ENCODE assay signal across 9 mouse cellular contexts in the genomic region with DNA sequence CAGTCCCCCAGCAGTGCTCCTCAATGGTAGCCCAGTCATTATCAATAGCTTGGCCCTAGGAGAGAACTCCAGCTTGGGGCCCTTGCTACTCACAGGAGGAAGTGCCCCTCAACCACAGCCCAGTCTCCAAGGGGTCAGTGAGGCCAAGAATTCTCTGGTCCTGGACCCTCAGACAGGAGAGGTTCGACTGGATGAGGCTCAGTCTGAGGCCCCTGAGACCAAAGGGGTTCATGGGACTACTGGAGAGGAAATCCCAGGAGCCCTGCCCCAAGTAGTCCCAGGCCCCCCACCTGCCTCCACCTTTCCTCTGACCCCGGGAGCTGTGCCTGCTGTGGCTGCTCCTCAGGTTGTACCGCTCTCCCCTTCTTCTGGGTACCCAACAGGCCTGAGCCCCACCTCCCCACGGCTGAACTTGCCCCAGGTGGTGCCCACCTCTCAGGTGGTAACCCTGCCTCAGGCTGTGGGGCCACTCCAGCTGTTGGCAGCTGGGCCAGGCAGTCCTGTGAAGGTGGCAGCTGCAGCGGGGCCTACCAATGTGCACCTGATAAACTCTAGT. TPM values are rescaled to one million over a fixed set of nuclear protein-coding genes. Genes with fewer than 3 reads are reported as not detected.
DNase-seq lines count a peak whose midpoint lies in the region; ATAC-seq and TF ChIP-seq lines count a peak whose summit lies in the region.
"Had no signal": no experiment of that assay in that cellular context is flagged by ENCODE, and none has a peak within 500 bp of the region (broad histone marks: within the 10 kb centered on the region; RNA-seq: fewer than 3 reads in every experiment).

No protein-coding gene starts in this region.

- no peak for TF ChIP-seq CTCF in hindbrain, postnatal 0 days (IDR thresholded peaks at IDR 0.05; ENCODE audit: low read depth)

- H3K9ac ChIP-seq in heart, embryonic 15.5 days, result peak overlapping the region; percentile 93
- peak overlapping the region; percentile 98 for H3K9ac ChIP-seq in embryonic facial prominence, embryonic 13.5 days
- peak overlapping the region; percentile 7; the same call in 1 of the 2 replicates for H3K9ac ChIP-seq in hindbrain, postnatal 0 days (replicated peaks; ENCODE audit: low read length)
- H3K9ac ChIP-seq in midbrain, embryonic 15.5 days, result no peak overlapping the region

- H3K27me3 ChIP-seq in heart, embryonic 15.5 days, result no peaks in the 10 kb centered on the region
- H3K27me3 ChIP-seq in embryonic facial prominence, embryonic 13.5 days, result peaks cover 1% of the 10 kb centered on the region; the same call in 1 of the 2 replicates
- peaks cover 5% of the 10 kb centered on the region; the same call in 1 of the 2 replicates for H3K27me3 ChIP-seq in hindbrain, postnatal 0 days (ENCODE audit: insufficient read depth, low read length)
- peaks cover 17% of the 10 kb centered on the region for H3K27me3 ChIP-seq in midbrain, embryonic 15.5 days (replicated peaks)

- H3K4me1 ChIP-seq in heart, embryonic 15.5 days (replicated peaks), result peaks cover 44% of the 10 kb centered on the region
- peaks cover 46% of the 10 kb centered on the region for H3K4me1 ChIP-seq in embryonic facial prominence, embryonic 13.5 days
- 0 out of 2 replicates have a peak, but pooled peaks cover 4% of the 10 kb centered on the region for H3K4me1 ChIP-seq in hindbrain, postnatal 0 days (ENCODE audit: insufficient read depth, low read length)
- peaks cover 46% of the 10 kb centered on the region for H3K4me1 ChIP-seq in midbrain, embryonic 15.5 days

- WGBS in heart, embryonic 15.5 days, result 55% methylated on average over 5 of the region's 5 CpGs
- 46% methylated on average over 5 of the region's 5 CpGs for WGBS in embryonic facial prominence, embryonic 13.5 days
- 54% methylated on average over 5 of the region's 5 CpGs for WGBS in hindbrain, postnatal 0 days
- 56% methylated on average over 5 of the region's 5 CpGs for WGBS in midbrain, embryonic 15.5 days

- peak overlapping the region; percentile 96 for H3K4me2 ChIP-seq in heart, embryonic 15.5 days
- peak overlapping the region; percentile 91 for H3K4me2 ChIP-seq in embryonic facial prominence, embryonic 13.5 days
- peak overlapping the region; percentile 94 for H3K4me2 ChIP-seq in hindbrain, postnatal 0 days (ENCODE audit: low read depth, low read length)
- peak overlapping the region; percentile 96 for H3K4me2 ChIP-seq in midbrain, embryonic 15.5 days

- no peaks in the 10 kb centered on the region for H3K9me3 ChIP-seq in heart, embryonic 15.5 days (replicated peaks)
- no peaks in the 10 kb centered on the region for H3K9me3 ChIP-seq in embryonic facial prominence, embryonic 13.5 days
- H3K9me3 ChIP-seq in hindbrain, postnatal 0 days (ENCODE audit: low read length), result no peaks in the 10 kb centered on the region
- H3K9me3 ChIP-seq in midbrain, embryonic 15.5 days, result no peaks in the 10 kb centered on the region

- DNase-seq in heart, adult 18-20 months, result no peak
- DNase-seq in hindbrain, postnatal 0 days (ENCODE audit: low spot score), result no peak
- DNase-seq in layer of hippocampus, postnatal 25 days (ENCODE audit: extremely low spot score in 1 of 2, low spot score in 1 of 2), result no peak
- DNase-seq in gastrocnemius, postnatal 10 days, result no peak
- DNase-seq in layer of hippocampus, postnatal 36 days, result no peak
- DNase-seq: lung, adult 2 months had no signal

- ATAC-seq in heart, embryonic 15.5 days (replicated peaks; ENCODE audit: insufficient number of reproducible peaks, insufficient read depth, low FRiP score, low read depth), result no peak
- no peak for ATAC-seq in embryonic facial prominence, embryonic 13.5 days (ENCODE audit: insufficient number of reproducible peaks, insufficient read depth, low FRiP score, low TSS enrichment, low read depth)
- no peak for ATAC-seq in hindbrain, postnatal 0 days
- no peak for ATAC-seq in midbrain, embryonic 15.5 days (replicated peaks)

- peak overlapping the region; percentile 97 for H3K27ac ChIP-seq in heart, embryonic 15.5 days
- peak overlapping the region; percentile 99 for H3K27ac ChIP-seq in embryonic facial prominence, embryonic 13.5 days
- H3K27ac ChIP-seq in hindbrain, postnatal 0 days, result no peak overlapping the region
- no peak overlapping the region for H3K27ac ChIP-seq in midbrain, embryonic 15.5 days

- peaks cover 7% of the 10 kb centered on the region; the same call in 1 of the 2 replicates for H3K36me3 ChIP-seq in heart, embryonic 15.5 days
- peaks cover 13% of the 10 kb centered on the region for H3K36me3 ChIP-seq in embryonic facial prominence, embryonic 13.5 days
- peaks cover 3% of the 10 kb centered on the region; the same call in 1 of the 2 replicates for H3K36me3 ChIP-seq in hindbrain, postnatal 0 days (ENCODE audit: insufficient read depth, low read length)
- peaks cover 3% of the 10 kb centered on the region; the same call in 1 of the 2 replicates for H3K36me3 ChIP-seq in midbrain, embryonic 15.5 days (replicated peaks)

- H3K4me3 ChIP-seq in heart, embryonic 15.5 days, result peak overlapping the region; percentile 85
- H3K4me3 ChIP-seq in embryonic facial prominence, embryonic 13.5 days, result peak overlapping the region; percentile 85
- peak overlapping the region; percentile 49 for H3K4me3 ChIP-seq in hindbrain, postnatal 0 days (ENCODE audit: low read length)
- H3K4me3 ChIP-seq in midbrain, embryonic 15.5 days, result peak overlapping the region; percentile 49; the same call in 1 of the 2 replicates

RNA-seq across cellular contexts. Expression of a gene that starts 2.1 kb away (rescaled TPM):
- polyA plus RNA-seq in heart, embryonic 15.5 days (2015; fragmentation: Nextera tagmentation; extraction: Ambion mirVana), result 4.9 and 6.7 TPM in 2 replicates
- 1 to 10 TPM; 5.6 to 6.8 TPM for total RNA-seq in heart, adult 18-20 months (2021)
- polyA plus RNA-seq in embryonic facial prominence, embryonic 13.5 days (2015; fragmentation: Nextera tagmentation; extraction: Ambion mirVana), result 14.7 and 15.3 TPM in 2 replicates
- total RNA-seq in hindbrain, postnatal 0 days (2014; rRNA removed), result 10.3 and 12.1 TPM in 2 replicates
- polyA plus RNA-seq in hindbrain, postnatal 0 days (2015; fragmentation: Nextera tagmentation; extraction: Ambion mirVana), result 1.4 and 1.5 TPM in 2 replicates
- polyA plus RNA-seq in midbrain, embryonic 15.5 days (2015; fragmentation: Nextera tagmentation; extraction: Ambion mirVana), result 2.1 and 2.2 TPM in 2 replicates
- total RNA-seq in layer of hippocampus, postnatal 25 days (2021), result 1 to 10 TPM; 1.8 to 2.6 TPM
- total RNA-seq in gastrocnemius, postnatal 10 days (2021), result 1 to 10 TPM; 5.3 to 7.8 TPM
- total RNA-seq in layer of hippocampus, postnatal 36 days (2021), result 1 to 10 TPM; 2.5 to 2.8 TPM

RNA-seq across cellular contexts. Expression of a gene that starts 12.8 kb away (rescaled TPM):
- 51.9 and 57.3 TPM in 2 replicates for polyA plus RNA-seq in heart, embryonic 15.5 days (2015; fragmentation: Nextera tagmentation; extraction: Ambion mirVana)
- total RNA-seq in heart, adult 18-20 months (2021), result 100 to 1,000 TPM; 503 to 516 TPM
- 13.1 and 16.8 TPM in 2 replicates for polyA plus RNA-seq in embryonic facial prominence, embryonic 13.5 days (2015; fragmentation: Nextera tagmentation; extraction: Ambion mirVana)
- 19.5 and 27.8 TPM in 2 replicates for total RNA-seq in hindbrain, postnatal 0 days (2014; rRNA removed)
- 4.8 and 5.6 TPM in 2 replicates for polyA plus RNA-seq in hindbrain, postnatal 0 days (2015; fragmentation: Nextera tagmentation; extraction: Ambion mirVana)
- polyA plus RNA-seq in midbrain, embryonic 15.5 days (2015; fragmentation: Nextera tagmentation; extraction: Ambion mirVana), result 10.8 and 13.9 TPM in 2 replicates
- 10 to 100 TPM; 26.7 to 39.3 TPM for total RNA-seq in layer of hippocampus, postnatal 25 days (2021)
- total RNA-seq in gastrocnemius, postnatal 10 days (2021), result 100 to 1,000 TPM; 256 to 267 TPM
- total RNA-seq in layer of hippocampus, postnatal 36 days (2021), result 10 to 100 TPM; 36.3 to 48.1 TPM

RNA-seq across cellular contexts. Expression of a gene that starts 20.5 kb away (rescaled TPM):
- 14.2 and 20.0 TPM in 2 replicates for polyA plus RNA-seq in heart, embryonic 15.5 days (2015; fragmentation: Nextera tagmentation; extraction: Ambion mirVana)
- total RNA-seq in heart, adult 18-20 months (2021), result 10 to 100 TPM; 44.6 to 46.6 TPM
- 16.4 and 17.6 TPM in 2 replicates for polyA plus RNA-seq in embryonic facial prominence, embryonic 13.5 days (2015; fragmentation: Nextera tagmentation; extraction: Ambion mirVana)
- total RNA-seq in hindbrain, postnatal 0 days (2014; rRNA removed), result 145 and 151 TPM in 2 replicates
- polyA plus RNA-seq in hindbrain, postnatal 0 days (2015; fragmentation: Nextera tagmentation; extraction: Ambion mirVana), result 28.9 and 30.9 TPM in 2 replicates
- 34.2 and 40.9 TPM in 2 replicates for polyA plus RNA-seq in midbrain, embryonic 15.5 days (2015; fragmentation: Nextera tagmentation; extraction: Ambion mirVana)
- 100 to 1,000 TPM; 151 to 152 TPM for total RNA-seq in layer of hippocampus, postnatal 25 days (2021)
- 10 to 100 TPM; 26.6 to 31.8 TPM for total RNA-seq in gastrocnemius, postnatal 10 days (2021)
- total RNA-seq in layer of hippocampus, postnatal 36 days (2021), result 100 to 1,000 TPM; 136 to 143 TPM

RNA-seq across cellular contexts. Expression of a gene that starts 21.7 kb away (rescaled TPM):
- 0.73 and 1.0 TPM in 2 replicates for polyA plus RNA-seq in heart, embryonic 15.5 days (2015; fragmentation: Nextera tagmentation; extraction: Ambion mirVana)
- total RNA-seq in heart, adult 18-20 months (2021), result not detected
- polyA plus RNA-seq in embryonic facial prominence, embryonic 13.5 days (2015; fragmentation: Nextera tagmentation; extraction: Ambion mirVana), result 3.5 and 4.4 TPM in 2 replicates
- total RNA-seq in hindbrain, postnatal 0 days (2014; rRNA removed), result 4.6 and 6.3 TPM in 2 replicates
- 7.7 and 7.9 TPM in 2 replicates for polyA plus RNA-seq in hindbrain, postnatal 0 days (2015; fragmentation: Nextera tagmentation; extraction: Ambion mirVana)
- polyA plus RNA-seq in midbrain, embryonic 15.5 days (2015; fragmentation: Nextera tagmentation; extraction: Ambion mirVana), result 6.9 and 7.3 TPM in 2 replicates
- total RNA-seq in layer of hippocampus, postnatal 25 days (2021), result under 1 TPM; 0.42 to 0.49 TPM
- under 1 TPM in 1 of 2 experiments, not detected in 1; 0.14 TPM for total RNA-seq in gastrocnemius, postnatal 10 days (2021)
- under 1 TPM; 0.40 to 0.43 TPM for total RNA-seq in layer of hippocampus, postnatal 36 days (2021)
- polyA plus RNA-seq: lung, adult 2 months had no signal

RNA-seq across cellular contexts. Expression of a gene that starts 23.2 kb away (rescaled TPM):
- polyA plus RNA-seq in heart, embryonic 15.5 days (2015; fragmentation: Nextera tagmentation; extraction: Ambion mirVana), result 7.3 and 9.6 TPM in 2 replicates
- total RNA-seq in heart, adult 18-20 months (2021), result 1 to 10 TPM; 5.5 to 5.7 TPM
- 15.3 and 16.6 TPM in 2 replicates for polyA plus RNA-seq in embryonic facial prominence, embryonic 13.5 days (2015; fragmentation: Nextera tagmentation; extraction: Ambion mirVana)
- total RNA-seq in hindbrain, postnatal 0 days (2014; rRNA removed), result 19.6 and 23.8 TPM in 2 replicates
- 7.7 and 9.0 TPM in 2 replicates for polyA plus RNA-seq in hindbrain, postnatal 0 days (2015; fragmentation: Nextera tagmentation; extraction: Ambion mirVana)
- 21.1 and 21.4 TPM in 2 replicates for polyA plus RNA-seq in midbrain, embryonic 15.5 days (2015; fragmentation: Nextera tagmentation; extraction: Ambion mirVana)
- total RNA-seq in layer of hippocampus, postnatal 25 days (2021), result 10 to 100 TPM; 13.2 to 14.2 TPM
- total RNA-seq in gastrocnemius, postnatal 10 days (2021), result 1 to 10 TPM; 2.7 to 4.2 TPM
- 10 to 100 TPM; 14.2 to 14.3 TPM for total RNA-seq in layer of hippocampus, postnatal 36 days (2021)

Comparison
In these comparisons a context has a peak if more than half of its experiments do, and no peak if none do; other contexts are left out.
1. H3K27ac ChIP-seq: peak in heart, embryonic 15.5 days (single experiment) and embryonic facial prominence, embryonic 13.5 days (single experiment); none in hindbrain, postnatal 0 days (single experiment) and midbrain, embryonic 15.5 days (single experiment).
2. Peak in every context shown above with its lines, with median percentiles within 50 percentile points of each other: H3K4me2 ChIP-seq and H3K4me3 ChIP-seq.